In the genomic region with DNA sequence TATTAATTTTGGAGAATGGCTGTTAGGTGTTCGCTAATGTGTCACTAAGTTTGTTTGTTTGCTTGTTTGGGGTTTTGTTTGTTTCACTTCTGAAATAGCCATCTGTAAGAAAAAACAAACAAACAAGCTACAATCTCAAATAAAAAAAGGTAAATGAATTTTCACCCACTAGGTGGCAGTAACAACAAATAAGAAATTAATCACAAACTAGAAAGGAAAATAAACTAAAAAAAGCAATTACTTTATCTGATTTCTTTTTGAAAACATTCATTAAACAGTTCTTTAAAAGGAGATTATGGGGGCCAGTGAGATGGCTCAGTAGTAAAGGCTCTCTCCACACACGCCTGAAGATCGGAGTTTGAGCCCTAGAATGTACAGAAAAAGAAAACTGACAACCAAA, we compare ENCODE assay signal across 15 mouse cellular contexts.
DNase-seq lines count a peak whose midpoint lies in the region; ATAC-seq and TF ChIP-seq lines count a peak whose summit lies in the region.
"Had no signal": no experiment of that assay in that cellular context is flagged by ENCODE, and none has a peak within 500 bp of the region (broad histone marks: within the 10 kb centered on the region; RNA-seq: fewer than 3 reads in every experiment).

No protein-coding gene starts in this region.

- 81% methylated on average over 3 of the region's 3 CpGs for WGBS in forebrain, embryonic 14.5 days
- 86% methylated on average over 3 of the region's 3 CpGs for WGBS in forebrain, embryonic 15.5 days

- H3K4me3 ChIP-seq in forebrain, embryonic 14.5 days (ENCODE audit: low read depth, low read length), result no peak overlapping the region
- H3K4me3 ChIP-seq in forebrain, embryonic 15.5 days, result no peak overlapping the region
- no peak overlapping the region for H3K4me3 ChIP-seq in layer of hippocampus, adult 2 months
- H3K4me3 ChIP-seq: limb, embryonic 12.5 days had no signal

- H3K27me3 ChIP-seq in forebrain, embryonic 14.5 days (replicated peaks; ENCODE audit: control insufficient read depth, insufficient read depth, low read length), result no peaks in the 10 kb centered on the region
- H3K27me3 ChIP-seq in forebrain, embryonic 15.5 days, result no peaks in the 10 kb centered on the region
- H3K27me3 ChIP-seq in Patski, result no peaks in the 10 kb centered on the region
- H3K27me3 ChIP-seq: limb, embryonic 12.5 days had no signal

- H3K4me1 ChIP-seq in forebrain, embryonic 14.5 days (ENCODE audit: control insufficient read depth, insufficient read depth, low read length), result no peaks in the 10 kb centered on the region
- H3K4me1 ChIP-seq in forebrain, embryonic 15.5 days, result no peaks in the 10 kb centered on the region
- H3K4me1 ChIP-seq: limb, embryonic 12.5 days had no signal

- no peaks in the 10 kb centered on the region for H3K9me3 ChIP-seq in forebrain, embryonic 14.5 days (replicated peaks; ENCODE audit: control insufficient read depth, low read length)
- no peaks in the 10 kb centered on the region for H3K9me3 ChIP-seq in forebrain, embryonic 15.5 days
- H3K9me3 ChIP-seq: limb, embryonic 12.5 days had no signal

- no peak overlapping the region for H3K4me2 ChIP-seq in forebrain, embryonic 14.5 days (ENCODE audit: low read length)
- H3K4me2 ChIP-seq in forebrain, embryonic 15.5 days (replicated peaks), result no peak overlapping the region
- H3K4me2 ChIP-seq: limb, embryonic 12.5 days had no signal

- POLR2A ChIA-PET in Patski (lab: Charles Lee), result no interaction called here

- H3K27ac ChIP-seq in forebrain, embryonic 14.5 days (ENCODE audit: low read depth, low read length), result no peak overlapping the region
- H3K27ac ChIP-seq in forebrain, embryonic 15.5 days (replicated peaks), result no peak overlapping the region
- H3K27ac ChIP-seq in layer of hippocampus, adult 2 months, result no peak overlapping the region
- H3K27ac ChIP-seq: limb, embryonic 12.5 days had no signal

- H3K36me3 ChIP-seq in forebrain, embryonic 14.5 days (ENCODE audit: control insufficient read depth, insufficient read depth, low read length), result no peaks in the 10 kb centered on the region
- H3K36me3 ChIP-seq in forebrain, embryonic 15.5 days, result no peaks in the 10 kb centered on the region
- H3K36me3 ChIP-seq: limb, embryonic 12.5 days had no signal

- peak; percentile 78 for TF ChIP-seq CTCF in layer of hippocampus, adult 2 months (conservative IDR thresholded peaks at IDR 0.05)
- peak; percentile 62 for TF ChIP-seq CTCF in Patski (IDR thresholded peaks at IDR 0.05)

- CTCF ChIA-PET in Patski (lab: Charles Lee), result interaction anchor here (0.7 to 3.2 kb wide), 14 partner anchors 10 to 238 kb away, joined by 3 to 27 read pairs (median 4); no protein-coding TSS in a partner anchor

- in situ Hi-C loops in Patski (cut with MboI; ENCODE audit: low pct_unique_long_range_greater_than_20kb), result loop anchor here (5.0 kb wide), 1 partner anchor 123 kb away; no protein-coding TSS in a partner anchor

- ATAC-seq in forebrain, embryonic 14.5 days, result no peak
- no peak for ATAC-seq in forebrain, embryonic 15.5 days (replicated peaks)
- ATAC-seq in Patski, result no peak
- ATAC-seq: CD4-positive, CD25-positive, alpha-beta regulatory T cell, adult 4 months had no signal

- H3K9ac ChIP-seq in forebrain, embryonic 14.5 days (ENCODE audit: low read length), result no peak overlapping the region
- H3K9ac ChIP-seq in forebrain, embryonic 15.5 days (replicated peaks), result no peak overlapping the region
- H3K9ac ChIP-seq: limb, embryonic 12.5 days had no signal

- DNase-seq in forebrain, embryonic 14.5 days (ENCODE audit: low spot score), result peak; percentile 53
- no peak for DNase-seq in layer of hippocampus, adult 2 months (ENCODE audit: low spot score in 2 of 2)
- DNase-seq in layer of hippocampus, postnatal 10 days (ENCODE audit: low spot score in 2 of 2), result no peak
- DNase-seq in 416B (ENCODE audit: low read depth) (peak; percentile 33), Patski (ENCODE audit: low read depth, low spot score) (no peak), MN1 (ENCODE audit: low spot score) (no peak)
- DNase-seq: adrenal gland, postnatal 10 days; cerebellum, postnatal 14 days; kidney, postnatal 14 days; layer of hippocampus, postnatal 36 days; lung, adult 18-20 months; right cerebral cortex, postnatal 14 days had no signal

Comparison
In these comparisons a context has a peak if more than half of its experiments do, and no peak if none do; other contexts are left out.
1. DNase-seq: peak in forebrain, embryonic 14.5 days (single experiment) and 416B (single experiment); none in layer of hippocampus, adult 2 months (0 of 2), layer of hippocampus, postnatal 10 days (0 of 2), Patski (single experiment) and MN1 (single experiment).